Mouse (Mus musculus) testis, adult 2 months (tissue): ENCODE results near the gene Lrrk1.

Experiments
- CTCF ChIP-seq: fragments of 200-500 bp; IDR thresholded peaks from 2 replicates; pipeline ENCODE4 v1.5.1; 2012; ENCODE audit warnings: low read depth, mild to moderate bottlenecking, inconsistent platforms, low read length, moderate library complexity; ENCODE audit not compliant: control insufficient read depth, insufficient read depth, insufficient replicate concordance
- POLR2A ChIP-seq: fragments of 200-500 bp; IDR thresholded peaks from 2 replicates; pipeline ENCODE4 v1.6.1; 2012; ENCODE audit warnings: low read depth, mild to moderate bottlenecking, inconsistent platforms, low read length, moderate library complexity; ENCODE audit not compliant: control insufficient read depth

DNA sequence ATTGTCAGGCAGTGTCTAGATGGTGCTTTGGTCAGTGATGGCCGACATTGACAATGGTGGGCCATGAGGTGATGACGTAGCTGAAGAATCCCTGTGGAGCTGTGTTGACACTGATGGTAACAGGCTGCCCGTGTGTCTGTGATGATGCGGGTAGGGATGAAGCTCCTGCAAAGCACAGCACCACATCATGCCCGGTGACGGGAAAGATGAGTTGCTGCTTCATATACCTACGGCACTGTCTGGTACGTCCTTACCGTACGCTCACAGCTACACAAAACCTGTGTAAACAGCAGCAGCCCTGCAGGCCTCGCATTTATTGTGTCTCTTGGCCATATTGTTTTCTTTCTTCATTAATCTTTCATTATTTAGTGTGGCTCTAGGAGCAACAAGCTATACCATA, 23.7 kb downstream of the Lrrk1 start:
- TF ChIP-seq CTCF (no peak), POLR2A (no peak)
